Mouse (Mus musculus): ENCODE measurements around the gene Ctnnbip1. TPM values are rescaled to one million over a fixed set of nuclear protein-coding genes. Genes with fewer than 3 reads are reported as not detected.

Gene Ctnnbip1
- polyA plus RNA-seq, 1 experiment = 0.69 TPM

GRCm38 (mm10) chr4:149544892-149545291, 26.9 kb downstream of the Ctnnbip1 start:
- no peak for TF ChIP-seq GATA1 (IDR thresholded peaks at IDR 0.05; ENCODE audit: low read length)

- TF ChIP-seq GATA1 (IDR thresholded peaks at IDR 0.05; ENCODE audit: low read length) = no peak
Observed at GRCm38 (mm10) chr4:149546797-149547444, 28.9 kb downstream of the Ctnnbip1 start.

- TF ChIP-seq GATA1 (IDR thresholded peaks at IDR 0.05; ENCODE audit: low read length) = no peak
Observed at GRCm38 (mm10) chr4:149547523-149547922, 29.5 kb downstream of the Ctnnbip1 start.

DNA sequence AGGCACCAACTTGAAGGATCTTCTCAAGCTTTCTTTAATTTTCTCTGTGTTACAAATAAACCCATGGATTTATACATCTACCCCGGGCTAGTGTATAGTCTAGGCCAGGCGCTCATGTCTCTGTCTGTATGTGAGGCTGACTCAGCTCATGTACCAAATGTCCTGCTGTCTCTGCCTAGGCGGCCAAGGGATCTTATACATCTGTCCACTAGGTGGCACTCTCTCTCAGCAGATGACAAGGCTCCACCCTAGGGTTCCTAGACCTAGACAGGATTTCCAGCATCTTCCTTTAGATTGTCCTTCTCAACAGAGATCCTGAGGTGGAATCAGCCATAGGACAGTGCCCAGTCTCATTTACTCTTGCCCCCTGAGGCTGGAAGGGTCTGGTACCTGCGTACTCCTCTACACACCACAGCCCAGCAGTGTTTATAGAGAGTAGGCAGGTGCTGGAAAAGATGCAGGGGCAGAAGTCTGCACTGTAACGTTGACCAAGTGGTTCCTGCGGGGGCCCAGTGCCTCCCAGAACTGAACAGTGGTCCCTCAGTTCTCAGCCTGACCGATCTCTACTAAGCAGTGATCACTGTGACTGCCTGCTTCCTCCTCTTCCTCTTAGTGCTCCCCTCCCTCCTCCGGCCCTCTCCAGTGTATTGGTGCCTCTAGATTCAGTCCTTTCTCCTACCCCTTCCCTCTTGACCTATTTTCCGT, 31.3 kb downstream of the Ctnnbip1 start:
- TF ChIP-seq GATA1 (IDR thresholded peaks at IDR 0.05; ENCODE audit: low read length) = no peak

DNA sequence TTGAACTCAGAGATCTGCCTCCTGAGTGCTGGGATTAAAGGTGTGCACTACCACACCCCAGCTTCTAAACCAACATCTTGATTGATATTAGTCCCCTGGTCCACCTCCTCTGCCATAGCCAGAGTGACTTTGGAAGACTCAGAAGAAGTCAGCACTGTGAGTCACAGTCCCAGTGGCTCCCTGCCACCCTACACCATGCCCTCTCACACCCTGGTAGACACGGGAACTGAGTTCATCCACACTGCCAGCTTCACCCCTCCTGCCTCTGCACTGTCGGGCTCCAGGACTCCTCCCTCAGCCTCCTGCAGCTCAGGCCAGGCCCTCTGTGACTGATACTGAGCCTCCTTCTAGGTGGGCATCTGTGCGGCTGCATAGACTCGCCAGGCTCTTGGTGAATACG, 32.8 kb downstream of the Ctnnbip1 start:
- TF ChIP-seq GATA1 (IDR thresholded peaks at IDR 0.05; ENCODE audit: low read length) = no peak

- no peak for TF ChIP-seq GATA1 (IDR thresholded peaks at IDR 0.05; ENCODE audit: low read length)
Observed at GRCm38 (mm10) chr4:149551696-149552095, 33.7 kb downstream of the Ctnnbip1 start.

DNA sequence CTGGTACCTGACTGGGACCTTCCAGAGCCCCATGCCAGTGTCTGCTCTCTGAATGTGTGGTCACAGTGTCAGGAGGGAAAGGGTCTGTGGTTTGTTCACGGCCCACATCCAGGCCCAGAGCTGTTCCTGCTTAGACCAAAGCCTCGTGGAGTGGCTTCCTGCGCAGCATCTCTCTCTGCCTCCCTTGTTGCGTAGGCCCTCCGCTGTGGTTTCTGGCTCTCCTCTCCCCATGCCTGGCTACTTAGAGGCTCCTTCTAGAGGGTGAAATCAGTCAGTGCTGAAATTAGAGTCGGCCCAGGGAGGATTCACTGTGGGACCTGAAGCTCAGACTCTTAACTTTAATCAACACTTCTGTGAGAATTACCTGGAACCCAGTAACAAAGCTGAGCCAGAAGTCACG, 35.8 kb downstream of the Ctnnbip1 start:
- no peak for TF ChIP-seq GATA1 (IDR thresholded peaks at IDR 0.05; ENCODE audit: low read length)

- no peak for TF ChIP-seq GATA1 (IDR thresholded peaks at IDR 0.05; ENCODE audit: low read length)
Observed at GRCm38 (mm10) chr4:149556111-149556510, 38.1 kb downstream of the Ctnnbip1 start.

GRCm38 (mm10) chr4:149557905-149558304, 39.9 kb downstream of the Ctnnbip1 start:
- no peak for TF ChIP-seq GATA1 (IDR thresholded peaks at IDR 0.05; ENCODE audit: low read length)

GRCm38 (mm10) chr4:149558389-149558788, 40.4 kb downstream of the Ctnnbip1 start:
- no peak for TF ChIP-seq GATA1 (IDR thresholded peaks at IDR 0.05; ENCODE audit: low read length)

GRCm38 (mm10) chr4:149561392-149561791, 43.4 kb downstream of the Ctnnbip1 start:
- TF ChIP-seq GATA1 (IDR thresholded peaks at IDR 0.05; ENCODE audit: low read length) = no peak

DNA sequence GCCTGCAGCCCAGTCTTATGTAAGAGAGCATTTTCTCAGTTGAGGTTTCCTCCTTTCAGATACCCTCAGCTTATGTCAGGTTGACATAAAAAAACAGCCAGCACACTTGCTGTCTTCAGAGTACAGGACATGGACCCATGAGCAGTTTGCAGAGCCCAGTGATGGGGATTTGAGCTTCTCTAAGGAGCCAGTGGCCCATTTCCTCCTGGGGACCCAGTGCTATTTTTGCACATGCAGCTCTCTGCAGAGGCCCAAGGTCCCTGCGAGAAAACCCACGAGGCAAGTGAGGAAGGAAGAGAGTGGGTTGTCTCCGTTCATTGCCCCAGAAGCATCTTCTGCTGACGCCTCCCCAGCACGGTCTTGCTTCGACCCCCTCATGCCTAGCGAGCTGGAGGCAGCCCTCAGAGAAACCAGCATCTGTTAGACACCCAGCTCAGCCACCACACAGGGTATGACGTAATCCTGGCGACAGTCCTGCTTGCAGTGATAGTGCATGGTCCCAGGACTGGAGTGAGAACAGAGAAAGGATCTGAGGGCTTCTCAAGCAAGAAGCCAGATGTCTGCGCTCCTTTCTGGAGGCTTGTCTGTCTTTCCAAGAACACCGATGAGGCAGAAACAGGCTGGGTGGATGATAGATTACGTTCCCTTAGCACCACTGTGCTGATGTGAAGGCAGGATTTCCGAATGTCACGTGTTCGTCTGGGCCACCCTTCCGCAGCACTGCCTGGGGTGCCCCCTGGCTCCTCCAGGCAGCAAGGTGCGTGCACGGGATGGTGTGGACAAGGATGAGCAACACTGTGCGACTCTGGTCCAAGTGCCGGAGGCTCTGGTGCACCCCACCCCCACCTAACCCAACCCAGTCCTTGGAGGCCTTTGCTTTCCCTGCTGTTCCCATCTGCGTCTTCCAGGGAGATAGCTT, 44.2 kb downstream of the Ctnnbip1 start:
- no peak for TF ChIP-seq GATA1 (IDR thresholded peaks at IDR 0.05; ENCODE audit: low read length)

DNA sequence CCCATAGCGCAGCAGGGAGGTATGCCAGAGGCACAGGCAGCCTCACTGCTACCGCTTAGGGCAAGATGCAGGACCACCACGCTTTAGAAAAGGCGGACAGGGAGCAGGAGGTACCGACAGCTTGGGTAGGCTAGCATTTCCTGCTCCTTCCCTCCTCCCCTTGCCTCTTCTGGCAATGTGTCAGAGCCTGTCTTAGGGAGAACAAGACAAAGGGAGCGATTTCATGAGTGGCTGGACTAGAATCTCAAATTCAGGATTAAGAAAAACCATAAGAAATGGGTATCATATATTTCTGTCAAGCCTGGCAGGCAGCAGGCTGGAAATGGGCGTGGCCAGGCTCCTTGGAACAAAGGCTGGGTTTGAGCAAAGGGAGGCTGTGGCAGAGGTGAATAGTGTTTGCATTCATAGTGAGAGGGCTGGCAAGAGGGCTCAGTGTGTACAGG, 44.9 kb downstream of the Ctnnbip1 start:
- TF ChIP-seq GATA1 (IDR thresholded peaks at IDR 0.05; ENCODE audit: low read length) = no peak

DNA sequence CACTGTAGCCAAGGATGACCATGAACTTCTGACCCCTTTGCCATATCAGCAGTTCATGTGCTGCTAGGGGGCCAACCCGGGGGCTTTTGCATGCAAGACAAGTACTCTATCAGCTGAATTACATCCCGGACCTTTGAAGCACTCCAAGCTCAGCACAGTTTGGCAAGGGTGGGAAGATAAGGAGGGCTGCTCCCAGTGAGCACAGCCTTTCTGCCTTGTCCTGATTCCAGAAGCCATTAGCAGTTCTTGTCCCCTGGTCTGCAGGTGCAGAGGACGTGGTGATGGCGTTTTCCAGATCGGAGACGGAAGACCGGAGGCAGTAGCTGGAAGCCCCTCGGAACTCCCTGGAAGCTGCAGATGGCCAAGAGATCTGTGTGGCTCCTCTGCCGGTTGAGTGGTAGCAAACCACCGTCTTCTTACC, 45.9 kb downstream of the Ctnnbip1 start:
- no peak for TF ChIP-seq GATA1 (IDR thresholded peaks at IDR 0.05; ENCODE audit: low read length)

GRCm38 (mm10) chr4:149564452-149565407, 46.7 kb downstream of the Ctnnbip1 start:
- TF ChIP-seq GATA1 (IDR thresholded peaks at IDR 0.05; ENCODE audit: low read length) = no peak
